Mouse (Mus musculus) lung, postnatal 0 days (tissue): ENCODE data around the gene Six2.

ENCODE experiments used
- CTCF ChIP-seq: IDR thresholded peaks from 2 replicates; pipeline ENCODE4 v1.5.1; 2016; ENCODE audit warnings: antibody characterized with exemption, mild to moderate bottlenecking
- EP300 ChIP-seq: IDR thresholded peaks from 2 replicates; pipeline ENCODE4 v1.6.1; 2016; ENCODE audit warnings: antibody characterized with exemption, mild to moderate bottlenecking, control low read depth

- TF ChIP-seq CTCF = no peak
- no peak for TF ChIP-seq EP300
These were observed 1.3 kb downstream of the Six2 start for GRCm38 (mm10) chr17:85686476-85687420.
